Mouse (Mus musculus) stomach, embryonic 16.5 days (tissue): Measurements from ENCODE around the gene Wrap53. TPM values are rescaled to one million over a fixed set of nuclear protein-coding genes. Genes with fewer than 3 reads are reported as not detected.
A peak's percentile ranks its signal among the peaks of the same experiment; 100 is the strongest.

Source experiments
- ATAC-seq: fragments of 200-750 bp; cut with Nextera tagmentation; 2 replicates; pipeline ENCODE4 v1.8.0; 2017; ENCODE audit warnings: moderate number of reproducible peaks, moderate TSS enrichment; ENCODE audit not compliant: insufficient read depth, low FRiP score
- H3K27ac ChIP-seq: fragments of 300-500 bp; sonication (generic); 2 replicates; pipeline ENCODE4 v1.5.1; 2014; ENCODE audit warnings: low read length
- H3K27me3 ChIP-seq: fragments of 300-500 bp; sonication (generic); 2 replicates; pipeline ENCODE4 v1.6.1; 2014; ENCODE audit warnings: low read length, control low read depth, mixed read lengths; ENCODE audit not compliant: control insufficient read depth, insufficient read depth
- H3K36me3 ChIP-seq: fragments of 300-500 bp; sonication (generic); 2 replicates; pipeline ENCODE4 v1.6.1; 2014; ENCODE audit warnings: low read length; ENCODE audit not compliant: control insufficient read depth, insufficient read depth
- H3K4me1 ChIP-seq: fragments of 300-500 bp; sonication (generic); 2 replicates; pipeline ENCODE4 v1.6.1; 2014; ENCODE audit warnings: low read length, control low read depth, mixed read lengths; ENCODE audit not compliant: control insufficient read depth, insufficient read depth
- H3K4me2 ChIP-seq: fragments of 300-500 bp; sonication (generic); 2 replicates; pipeline ENCODE4 v1.6.1; 2014; ENCODE audit warnings: low read depth, low read length, mixed read lengths
- H3K4me3 ChIP-seq: fragments of 300-500 bp; sonication (generic); replicated peaks from 2 replicates; pipeline ENCODE4 v1.5.1; 2014; ENCODE audit warnings: mild to moderate bottlenecking, low read length
- H3K9ac ChIP-seq: fragments of 300-500 bp; sonication (generic); 2 replicates; pipeline ENCODE4 v1.6.1; 2014; ENCODE audit warnings: low read length
- H3K9me3 ChIP-seq: fragments of 300-500 bp; sonication (generic); replicated peaks from 2 replicates; pipeline ENCODE4 v1.6.1; 2016; ENCODE audit warnings: low read length, control low read depth; ENCODE audit not compliant: control insufficient read depth
- WGBS: fragments of 180-500 bp; shearing (Covaris S2); extraction: QIAGEN DNeasy Blood & Tissue Kit; methylation state at CpG from one replicate; pipeline ENCODE4 v1.1.7; 2014; 5-methylcytosine and 5-hydroxymethylcytosine counted together
- polyA plus RNA-seq: library from polyadenylated mRNA; unstranded; fragments of >200 nt; fragmentation: Nextera tagmentation; extraction: Ambion mirVana; gene quantifications from 2 replicates; pipeline ENCODE4 v1.2.1, GENCODE M21; 2015

Wrap53 gene
- polyA plus RNA-seq, 1 experiment from 2014 or later, result 21.6 TPM

GRCm38 (mm10) chr11:69604795-69605664 is 25.0 kb upstream of the Wrap53 start:
- H3K4me1 ChIP-seq, result peaks cover 36% of the 10 kb centered on the region
- 0 out of 2 replicates have a peak overlapping the region, but pooled peaks have one; percentile 36 for H3K27ac ChIP-seq
- H3K9me3 ChIP-seq, result no peaks in the 10 kb centered on the region
- whole genome bisulfite sequencing, result under 1% methylated on average over 71 of the region's 73 CpGs
- peak overlapping the region; percentile 70 for H3K9ac ChIP-seq
- H3K4me2 ChIP-seq, result peak overlapping the region; percentile 93
- H3K36me3 ChIP-seq, result no peaks in the 10 kb centered on the region
- H3K4me3 ChIP-seq, result peak overlapping the region; percentile 58
- ATAC-seq, result peak; percentile 38
- H3K27me3 ChIP-seq, result peaks cover 5% of the 10 kb centered on the region; the same call in 1 of the 2 replicates

- peaks cover 41% of the 10 kb centered on the region for H3K4me1 ChIP-seq
- ATAC-seq, result no peak
- 53% methylated on average over 3 of the region's 3 CpGs for WGBS
- no peaks in the 10 kb centered on the region for H3K36me3 ChIP-seq
- peak overlapping the region; percentile 70 for H3K9ac ChIP-seq
- H3K27me3 ChIP-seq, result peaks cover 5% of the 10 kb centered on the region; the same call in 1 of the 2 replicates
- H3K27ac ChIP-seq, result no peak overlapping the region
- H3K4me3 ChIP-seq, result peak overlapping the region; percentile 58
- H3K4me2 ChIP-seq, result peak overlapping the region; percentile 93
- H3K9me3 ChIP-seq, result no peaks in the 10 kb centered on the region
These were observed 24.3 kb upstream of the Wrap53 start for GRCm38 (mm10) chr11:69604347-69604746.

DNA sequence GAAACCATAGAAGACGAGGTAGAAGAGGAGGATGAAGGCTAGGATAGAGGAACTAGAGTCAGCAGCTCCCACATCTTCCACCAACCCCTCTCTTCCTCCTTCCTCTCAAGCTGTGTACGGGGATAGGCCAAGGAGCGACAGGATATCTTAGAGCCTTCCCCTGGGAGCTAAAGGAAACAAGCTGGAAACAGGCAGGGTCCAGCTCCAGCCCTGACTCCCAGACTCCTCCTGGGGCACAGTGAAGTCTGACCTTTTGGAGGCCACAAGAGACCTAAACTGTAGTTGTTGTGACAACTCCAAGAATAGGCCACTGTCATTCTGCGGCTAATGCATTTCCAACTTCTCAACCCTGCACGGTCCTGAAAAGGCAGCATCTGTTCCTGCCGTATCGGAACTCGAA is 23.5 kb upstream of the Wrap53 start:
- Histone ChIP-seq H3K27me3 (peaks cover 5% of the 10 kb centered on the region; the same call in 1 of the 2 replicates), H3K4me3 (no peak overlapping the region), H3K4me1 (peaks cover 41% of the 10 kb centered on the region), H3K27ac (no peak overlapping the region), H3K9me3 (no peaks in the 10 kb centered on the region), H3K9ac (no peak overlapping the region), H3K36me3 (no peaks in the 10 kb centered on the region), H3K4me2 (no peak overlapping the region)
- no peak for ATAC-seq
- 79% methylated on average over 8 of the region's 8 CpGs for WGBS

- WGBS, result 51% methylated on average over 3 of the region's 3 CpGs
- H3K4me2 ChIP-seq, result no peak overlapping the region
These were observed 21.7 kb upstream of the Wrap53 start for GRCm38 (mm10) chr11:69601768-69602167.

DNA sequence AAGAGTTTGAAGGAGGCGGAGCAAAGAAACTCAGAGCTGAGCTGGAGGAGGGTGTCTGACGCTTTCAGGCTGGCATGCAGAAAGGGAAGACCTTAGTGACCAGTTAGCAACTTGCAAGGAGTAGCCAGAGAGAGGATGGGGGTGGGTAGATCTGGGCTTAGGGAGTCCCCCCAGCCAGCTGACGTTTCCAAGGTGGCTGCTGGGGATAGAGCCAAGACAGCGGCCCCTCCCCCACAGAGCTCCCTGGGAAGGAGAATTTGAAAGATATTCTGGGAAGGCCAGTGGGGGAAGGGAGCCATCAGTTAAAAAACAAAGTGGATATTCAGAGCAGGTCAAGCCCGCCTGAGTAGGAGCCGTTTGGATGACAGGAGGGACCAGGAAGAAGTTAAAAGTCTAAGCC is 20.0 kb upstream of the Wrap53 start:
- H3K27ac ChIP-seq, result peak overlapping the region; percentile 54
- H3K4me1 ChIP-seq, result peaks cover 34% of the 10 kb centered on the region
- peak; percentile 67; the same call in 1 of the 2 replicates for ATAC-seq
- WGBS, result 14% methylated on average over 6 of the region's 6 CpGs
- H3K9me3 ChIP-seq, result no peaks in the 10 kb centered on the region
- no peak overlapping the region for H3K4me3 ChIP-seq
- H3K4me2 ChIP-seq, result peak overlapping the region; percentile 20; the same call in 1 of the 2 replicates
- no peak overlapping the region for H3K9ac ChIP-seq
- no peaks in the 10 kb centered on the region for H3K36me3 ChIP-seq
- H3K27me3 ChIP-seq, result peaks cover 5% of the 10 kb centered on the region; the same call in 1 of the 2 replicates

More at GRCm38 (mm10) chr11:69601768-69602167, 21.7 kb upstream of the Wrap53 start:
- Histone ChIP-seq H3K4me1 (peaks cover 41% of the 10 kb centered on the region), H3K9me3 (no peaks in the 10 kb centered on the region), H3K27me3 (peaks cover 5% of the 10 kb centered on the region; the same call in 1 of the 2 replicates), H3K27ac (no peak overlapping the region), H3K9ac (no peak overlapping the region), H3K36me3 (no peaks in the 10 kb centered on the region), H3K4me3 (no peak overlapping the region)
- no peak for ATAC-seq

- ATAC-seq, result no peak
These were observed 19.4 kb upstream of the Wrap53 start for GRCm38 (mm10) chr11:69599436-69599835.

GRCm38 (mm10) chr11:69594853-69595252 is 14.8 kb upstream of the Wrap53 start:
- H3K4me2 ChIP-seq, result no peak overlapping the region
- H3K4me3 ChIP-seq, result no peak overlapping the region
- WGBS, result 93% methylated on average over 6 of the region's 6 CpGs
- H3K9ac ChIP-seq, result no peak overlapping the region
- H3K9me3 ChIP-seq, result no peaks in the 10 kb centered on the region
- no peaks in the 10 kb centered on the region for H3K27me3 ChIP-seq
- no peak overlapping the region for H3K27ac ChIP-seq
- peaks cover 3% of the 10 kb centered on the region; the same call in 1 of the 2 replicates for H3K4me1 ChIP-seq
- no peak for ATAC-seq
- peaks cover 3% of the 10 kb centered on the region; the same call in 1 of the 2 replicates for H3K36me3 ChIP-seq

More at GRCm38 (mm10) chr11:69599436-69599835, 19.4 kb upstream of the Wrap53 start:
- Histone ChIP-seq H3K9me3 (no peaks in the 10 kb centered on the region), H3K27me3 (peaks cover 4% of the 10 kb centered on the region; the same call in 1 of the 2 replicates), H3K9ac (no peak overlapping the region), H3K27ac (no peak overlapping the region), H3K4me1 (peaks cover 29% of the 10 kb centered on the region), H3K4me3 (no peak overlapping the region), H3K36me3 (no peaks in the 10 kb centered on the region), H3K4me2 (peak overlapping the region; percentile 20; the same call in 1 of the 2 replicates)
- 11% methylated on average over 9 of the region's 9 CpGs for WGBS

- Histone ChIP-seq H3K27me3 (no peaks in the 10 kb centered on the region), H3K36me3 (peaks cover 8% of the 10 kb centered on the region; the same call in 1 of the 2 replicates), H3K4me2 (no peak overlapping the region), H3K9me3 (no peaks in the 10 kb centered on the region), H3K4me1 (no peaks in the 10 kb centered on the region), H3K27ac (no peak overlapping the region), H3K4me3 (no peak overlapping the region), H3K9ac (no peak overlapping the region)
- ATAC-seq, result no peak
- WGBS, result 82% methylated on average over 4 of the region's 4 CpGs
These were observed 12.7 kb upstream of the Wrap53 start for GRCm38 (mm10) chr11:69592799-69593198.
